Mouse (Mus musculus): Measurements from ENCODE around the gene Ddx55.

Ddx55 gene

DNA sequence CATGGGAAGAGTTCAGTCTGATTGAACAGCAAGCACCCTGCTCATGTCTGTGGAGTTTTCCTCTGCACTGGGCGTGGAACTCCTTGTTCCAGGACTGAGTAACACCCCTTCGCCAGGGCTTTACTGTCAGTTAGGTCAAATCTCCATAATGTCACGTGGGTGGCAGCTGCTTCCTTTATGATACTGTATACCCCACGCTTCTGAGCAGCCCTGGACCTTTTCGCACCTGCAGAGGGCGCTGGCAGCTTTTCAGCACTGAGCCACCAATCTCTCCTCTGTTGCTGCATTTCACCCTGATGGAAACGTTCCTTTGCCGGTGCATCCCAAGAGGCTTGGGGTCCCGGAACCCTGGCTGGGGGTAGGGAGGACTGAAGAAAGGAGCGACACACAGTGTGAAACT lies 58.3 kb downstream of the Ddx55 start:
- no peak for DNase-seq (ENCODE audit: low read depth, low spot score)

DNA sequence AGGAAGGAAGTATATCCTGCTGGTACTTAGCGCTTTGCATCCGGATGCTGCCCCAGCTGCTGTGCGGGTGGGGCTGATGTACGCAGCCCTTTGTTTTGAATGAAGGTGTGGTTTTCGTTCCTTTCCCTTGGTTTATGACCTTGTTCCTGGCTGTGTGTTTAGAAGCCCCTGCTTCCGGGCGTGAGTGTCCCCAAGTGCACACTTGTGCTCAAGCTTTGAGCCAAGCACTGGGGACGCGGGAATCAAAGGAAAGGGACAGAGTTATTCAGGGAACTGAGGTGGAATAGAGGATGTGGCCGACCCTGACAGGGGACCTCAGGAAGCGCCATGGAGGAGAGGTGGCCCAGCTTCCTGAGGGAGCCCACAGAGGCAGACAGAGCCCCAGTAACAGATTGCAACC lies 62.0 kb downstream of the Ddx55 start:
- no peak for DNase-seq (ENCODE audit: low read depth, low spot score)

DNA sequence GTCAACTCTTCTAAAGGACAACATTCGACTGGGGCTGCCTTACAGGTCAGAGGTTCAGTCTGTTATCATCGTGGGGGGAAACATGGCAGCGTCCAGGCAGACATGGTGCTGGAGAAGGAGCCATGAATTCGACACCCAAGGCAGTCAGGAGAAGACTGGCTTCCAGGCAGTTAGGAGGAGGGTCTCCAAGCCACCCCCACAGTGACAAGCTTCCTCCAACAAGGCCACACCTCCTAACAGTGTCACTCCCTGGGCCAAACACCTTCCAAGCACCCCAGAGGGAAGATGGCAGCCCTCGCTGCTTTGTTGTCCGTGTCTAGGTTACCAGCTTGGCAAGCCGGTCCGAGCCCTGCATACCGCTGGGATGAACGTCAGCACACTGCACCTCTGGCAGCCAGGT lies 66.0 kb downstream of the Ddx55 start:
- no peak for DNase-seq (ENCODE audit: low read depth, low spot score)
